Mouse (Mus musculus): ENCODE measurements at regions not wholly inside any gene's neighbourhood (a gene's known extent, or its start where the extent isn't known, plus 50 kb on each side); places are given as distances from the start of the nearest gene placed in this dataset.

- no peak for DNase-seq (ENCODE audit: low read depth, low spot score)
Measured at GRCm38 (mm10) chr15:96183069-96183468, 104.2 kb upstream of the Arid2 start.

GRCm38 (mm10) chr15:96184666-96185065 lies 102.7 kb upstream of the Arid2 start:
- peak; percentile 48 for DNase-seq (ENCODE audit: low read depth, low spot score)

- DNase-seq (ENCODE audit: low read depth, low spot score), result no peak
Measured at GRCm38 (mm10) chr15:96185429-96185828, 101.9 kb upstream of the Arid2 start.

- no peak for DNase-seq (ENCODE audit: low read depth, low spot score)
Measured at GRCm38 (mm10) chr15:96185901-96186300, 101.4 kb upstream of the Arid2 start.

- DNase-seq (ENCODE audit: low read depth, low spot score), result no peak
Measured at GRCm38 (mm10) chr15:96189551-96189950, 97.8 kb upstream of the Arid2 start.

- peak; percentile 82 for DNase-seq (ENCODE audit: low read depth, low spot score)
Measured at GRCm38 (mm10) chr15:96197413-96197812, 89.9 kb upstream of the Arid2 start.

DNA sequence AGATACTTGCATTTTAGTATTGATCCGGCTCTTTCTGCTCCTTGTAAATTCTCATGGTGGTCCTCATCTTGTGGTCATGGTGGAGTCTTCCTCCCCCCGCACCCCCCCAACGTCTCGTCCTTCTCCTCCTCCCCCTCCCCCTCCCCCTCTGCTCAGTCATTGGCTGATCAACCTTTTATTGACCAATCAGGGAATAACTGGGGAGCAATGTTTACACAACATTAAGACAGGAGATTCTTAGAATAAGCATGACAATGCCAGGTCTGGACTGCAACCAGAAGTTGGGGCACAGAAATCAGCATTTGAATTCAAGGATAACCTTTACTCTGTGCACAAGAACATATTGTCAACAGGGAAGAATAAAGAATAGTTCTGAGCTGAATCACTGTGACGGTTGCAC lies 89.4 kb upstream of the Arid2 start:
- DNase-seq (ENCODE audit: low read depth, low spot score), result peak; percentile 93

DNA sequence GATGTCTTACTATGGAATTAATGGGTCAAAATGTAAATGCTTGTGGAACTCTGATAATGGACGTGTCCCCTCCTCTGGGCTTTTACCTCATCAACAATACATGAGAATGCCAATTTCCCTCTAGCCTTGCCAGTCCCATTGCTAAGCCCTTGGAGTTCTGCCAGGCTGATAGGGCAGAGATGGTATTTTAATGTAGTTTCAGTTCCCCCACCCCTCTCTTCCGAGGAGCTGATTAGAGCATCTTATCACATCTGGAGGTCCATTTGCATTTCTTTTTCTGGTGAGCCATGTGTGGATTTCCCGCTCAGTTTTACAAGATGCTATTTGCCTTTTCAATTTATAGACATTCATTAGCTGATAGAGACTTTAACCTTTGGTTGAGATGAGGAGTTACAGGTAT lies 86.0 kb upstream of the Arid2 start:
- DNase-seq (ENCODE audit: low read depth, low spot score), result no peak

GRCm38 (mm10) chr15:96201701-96202460 lies 85.4 kb upstream of the Arid2 start:
- no peak for DNase-seq (ENCODE audit: low read depth, low spot score)

GRCm38 (mm10) chr15:96204187-96204586 lies 83.1 kb upstream of the Arid2 start:
- DNase-seq (ENCODE audit: low read depth, low spot score), result no peak

DNA sequence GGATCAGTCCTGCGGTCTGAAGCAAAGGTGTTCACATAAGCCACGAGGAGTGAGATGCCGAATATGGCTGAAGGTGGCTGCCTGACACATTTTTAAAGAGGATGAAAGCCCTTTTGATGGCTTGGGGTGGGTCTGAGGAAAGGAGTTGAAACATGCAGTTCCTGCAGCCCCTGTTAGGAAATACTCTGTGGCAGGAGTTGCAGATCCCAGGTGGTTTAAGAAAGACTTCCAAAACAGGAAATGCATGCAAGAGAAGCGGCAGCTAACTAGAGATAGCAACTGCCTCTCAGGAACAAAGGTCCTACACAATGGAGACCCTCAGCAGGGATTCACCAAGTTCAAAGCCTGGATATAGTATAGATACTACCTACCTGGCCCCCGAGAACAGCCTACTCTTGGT lies 82.7 kb upstream of the Arid2 start:
- DNase-seq (ENCODE audit: low read depth, low spot score), result no peak

DNA sequence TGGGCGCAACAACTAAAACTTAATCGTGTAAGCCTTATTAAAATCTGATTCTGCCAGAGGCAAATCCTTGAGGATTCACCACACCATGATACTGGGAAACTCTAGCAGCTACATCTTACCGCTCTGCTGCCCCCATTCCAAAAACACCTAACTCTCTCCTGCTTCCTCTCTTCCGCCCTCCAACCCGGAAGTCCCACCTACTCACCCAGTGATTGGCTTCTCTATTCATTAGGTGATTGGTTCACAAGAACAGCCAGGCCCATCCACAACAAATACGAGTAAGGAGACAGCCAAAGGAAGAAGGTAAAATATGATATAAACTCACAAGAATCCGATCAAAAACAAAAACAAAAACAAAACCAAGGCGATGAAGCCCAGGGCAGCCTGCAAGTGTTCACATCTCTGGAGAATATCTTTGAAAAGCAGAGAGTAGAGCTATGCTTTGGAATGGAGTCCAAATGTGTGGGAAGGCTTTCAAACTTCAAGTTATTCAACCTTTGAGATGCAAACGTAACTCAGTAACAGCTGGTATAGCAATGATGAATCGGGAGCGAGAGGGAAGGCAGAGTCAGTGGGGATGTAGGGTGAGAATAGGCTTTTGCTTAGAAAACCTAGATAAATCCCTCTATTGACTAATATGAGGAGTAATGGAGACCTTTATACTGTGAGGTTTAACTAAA lies 76.5 kb upstream of the Arid2 start:
- peak; percentile 91 for DNase-seq (ENCODE audit: low read depth, low spot score)

- DNase-seq (ENCODE audit: low read depth, low spot score), result peak; percentile 51
Measured at GRCm38 (mm10) chr15:96213541-96214312, 73.6 kb upstream of the Arid2 start.

- DNase-seq (ENCODE audit: low read depth, low spot score), result peak; percentile 69
Measured at GRCm38 (mm10) chr15:96217896-96218295, 69.4 kb upstream of the Arid2 start.

DNA sequence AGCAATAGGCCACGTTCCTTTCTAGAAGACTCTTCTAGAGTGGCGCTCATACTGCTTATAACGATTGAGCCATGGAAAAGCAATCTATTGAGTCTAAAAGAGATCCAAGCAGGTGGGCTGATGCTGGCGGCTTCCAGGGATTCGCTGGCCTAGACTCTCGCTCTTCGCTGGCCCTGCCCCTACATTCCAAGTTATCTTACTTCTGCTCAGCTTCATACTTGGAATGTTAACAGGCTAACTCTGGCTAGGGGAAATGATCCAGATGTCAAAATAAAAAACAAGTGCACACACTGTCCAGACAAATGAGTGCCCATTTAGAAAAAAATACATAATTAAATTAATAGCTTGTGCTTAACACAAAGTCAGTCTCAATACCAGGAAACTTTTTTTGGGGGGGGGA lies 67.6 kb upstream of the Arid2 start:
- peak; percentile 49 for DNase-seq (ENCODE audit: low read depth, low spot score)

DNA sequence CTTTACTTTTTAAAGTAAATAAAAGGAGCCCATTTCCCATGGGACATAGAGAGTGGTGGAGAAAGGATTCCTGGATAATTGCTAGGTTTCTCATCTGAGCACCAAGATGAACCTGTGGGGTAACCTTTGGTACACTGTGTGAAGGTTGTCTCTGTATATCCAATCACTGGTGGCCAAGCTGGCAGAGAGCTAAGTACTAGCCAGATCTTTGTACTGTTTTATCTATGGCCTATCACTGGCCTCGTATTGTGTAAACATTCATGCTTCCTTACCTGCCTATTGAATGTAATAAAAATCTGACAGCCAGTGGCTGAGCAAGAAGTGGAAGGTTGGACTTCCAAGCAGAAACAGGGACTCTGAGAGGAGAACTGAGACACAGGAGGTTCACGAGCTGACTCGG lies 55.3 kb upstream of the Arid2 start:
- no peak for DNase-seq (ENCODE audit: low read depth, low spot score)

GRCm38 (mm10) chr15:96233113-96233512 lies 54.2 kb upstream of the Arid2 start:
- DNase-seq (ENCODE audit: low read depth, low spot score), result no peak

- peak; percentile 87 for DNase-seq (ENCODE audit: low read depth, low spot score)
Measured at GRCm38 (mm10) chr15:96234783-96235182, 52.5 kb upstream of the Arid2 start.
